Mouse (Mus musculus): Measurements from ENCODE around the gene Smco4. TPM values are rescaled to one million over a fixed set of nuclear protein-coding genes. Genes with fewer than 3 reads are reported as not detected.
"Not testable (repeated sequence)": the region's sequence is repeated elsewhere in the genome, so short reads cannot be mapped to it uniquely, and the experiment has no call there.

The Smco4 gene
- total and polyA plus RNA-seq, 2 experiments from 2014 or later: 1.3 to 6.0 TPM

- H3K9me3 ChIP-seq (replicated peaks; ENCODE audit: control insufficient read depth, low read length): no peaks in the 10 kb centered on the region
- DNase-seq (ENCODE audit: low spot score) (no peak), ATAC-seq (ENCODE audit: insufficient read depth, low read depth) (no peak)
- H3K36me3 ChIP-seq (replicated peaks; ENCODE audit: control insufficient read depth, insufficient read depth, low read length): no peaks in the 10 kb centered on the region
- H3K4me2 ChIP-seq (ENCODE audit: low read depth, low read length): no peak overlapping the region
- 73% methylated on average over 4 of the region's 4 CpGs for WGBS
- H3K4me1 ChIP-seq (ENCODE audit: control insufficient read depth, insufficient read depth): no peaks in the 10 kb centered on the region
- TF ChIP-seq EP300 (IDR thresholded peaks at IDR 0.05; ENCODE audit: low read depth): no peak
- no peak for TF ChIP-seq CTCF (IDR thresholded peaks at IDR 0.05; ENCODE audit: low read depth)
- H3K27me3 ChIP-seq (ENCODE audit: control insufficient read depth, insufficient read depth, low read length): no peaks in the 10 kb centered on the region
- no peak overlapping the region for H3K9ac ChIP-seq (replicated peaks; ENCODE audit: low read depth, low read length)
- H3K4me3 ChIP-seq (ENCODE audit: low read depth, low read length): no peak overlapping the region
- no peak overlapping the region for H3K27ac ChIP-seq (ENCODE audit: low read depth)
Observed at GRCm38 (mm10) chr9:15550461-15550961, 57.3 kb downstream of the Smco4 start.

- H3K27me3 ChIP-seq (ENCODE audit: control insufficient read depth, insufficient read depth, low read length); H3K9ac ChIP-seq (replicated peaks; ENCODE audit: low read depth, low read length); H3K27ac ChIP-seq (ENCODE audit: low read depth); H3K4me3 ChIP-seq (ENCODE audit: low read depth, low read length); H3K36me3 ChIP-seq (replicated peaks; ENCODE audit: control insufficient read depth, insufficient read depth, low read length); DNase-seq (ENCODE audit: low spot score); ATAC-seq (ENCODE audit: insufficient read depth, low read depth); H3K9me3 ChIP-seq (replicated peaks; ENCODE audit: control insufficient read depth, low read length); H3K4me1 ChIP-seq (ENCODE audit: control insufficient read depth, insufficient read depth); H3K4me2 ChIP-seq (ENCODE audit: low read depth, low read length): not testable (repeated sequence)
- WGBS: 86% methylated on average over 6 of the region's 6 CpGs
Observed at GRCm38 (mm10) chr9:15551073-15551472, 57.8 kb downstream of the Smco4 start.

- 73% methylated on average over 15 of the region's 15 CpGs for WGBS
- ATAC-seq (ENCODE audit: insufficient read depth, low read depth): no peak
Observed at GRCm38 (mm10) chr9:15551933-15552851, 59.0 kb downstream of the Smco4 start.

DNA sequence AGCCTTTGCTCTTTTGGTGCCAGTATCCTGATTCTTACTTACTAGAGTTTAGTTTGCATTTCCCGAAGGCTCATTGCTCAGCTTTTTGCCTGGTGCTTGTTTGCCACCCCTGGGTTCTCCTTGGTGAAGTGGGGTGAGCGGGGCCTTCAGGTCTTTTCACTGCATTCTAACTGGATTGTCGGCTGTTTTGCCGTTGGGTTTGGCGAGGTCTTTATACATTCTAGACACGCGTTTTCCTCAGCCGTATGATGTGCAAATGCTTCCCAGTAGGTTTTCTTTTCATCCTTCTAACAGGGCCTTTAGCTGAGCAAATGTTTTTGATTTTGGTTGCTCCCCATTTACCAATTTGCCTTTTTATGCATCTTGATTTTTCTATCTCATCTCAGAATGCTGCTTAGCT is 60.1 kb downstream of the Smco4 start:
- Histone ChIP-seq H3K4me1 (ENCODE audit: control insufficient read depth, insufficient read depth) (no peaks in the 10 kb centered on the region), H3K27ac (ENCODE audit: low read depth) (no peak overlapping the region), H3K9me3 (replicated peaks; ENCODE audit: control insufficient read depth, low read length) (no peaks in the 10 kb centered on the region), H3K27me3 (ENCODE audit: control insufficient read depth, insufficient read depth, low read length) (no peaks in the 10 kb centered on the region), H3K9ac (replicated peaks; ENCODE audit: low read depth, low read length) (no peak overlapping the region), H3K4me3 (ENCODE audit: low read depth, low read length) (no peak overlapping the region), H3K36me3 (replicated peaks; ENCODE audit: control insufficient read depth, insufficient read depth, low read length) (no peaks in the 10 kb centered on the region), H3K4me2 (ENCODE audit: low read depth, low read length) (no peak overlapping the region)
- DNase-seq (ENCODE audit: low spot score) (no peak), ATAC-seq (ENCODE audit: insufficient read depth, low read depth) (no peak)
- TF ChIP-seq CTCF (IDR thresholded peaks at IDR 0.05; ENCODE audit: low read depth) (no peak), EP300 (IDR thresholded peaks at IDR 0.05; ENCODE audit: low read depth) (no peak)
- 88% methylated on average over 8 of the region's 8 CpGs for WGBS

More at GRCm38 (mm10) chr9:15551933-15552851, 59.0 kb downstream of the Smco4 start:
- no peak overlapping the region for H3K27ac ChIP-seq (ENCODE audit: low read depth)
- no peak overlapping the region for H3K9ac ChIP-seq (replicated peaks; ENCODE audit: low read depth, low read length)
- no peaks in the 10 kb centered on the region for H3K27me3 ChIP-seq (ENCODE audit: control insufficient read depth, insufficient read depth, low read length)
- TF ChIP-seq EP300 (IDR thresholded peaks at IDR 0.05; ENCODE audit: low read depth) (no peak), CTCF (IDR thresholded peaks at IDR 0.05; ENCODE audit: low read depth) (no peak)
- no peaks in the 10 kb centered on the region for H3K9me3 ChIP-seq (replicated peaks; ENCODE audit: control insufficient read depth, low read length)
- no peak overlapping the region for H3K4me3 ChIP-seq (ENCODE audit: low read depth, low read length)
- DNase-seq (ENCODE audit: low spot score): no peak
- H3K4me1 ChIP-seq (ENCODE audit: control insufficient read depth, insufficient read depth): no peaks in the 10 kb centered on the region
- no peak overlapping the region for H3K4me2 ChIP-seq (ENCODE audit: low read depth, low read length)
- no peaks in the 10 kb centered on the region for H3K36me3 ChIP-seq (replicated peaks; ENCODE audit: control insufficient read depth, insufficient read depth, low read length)

DNA sequence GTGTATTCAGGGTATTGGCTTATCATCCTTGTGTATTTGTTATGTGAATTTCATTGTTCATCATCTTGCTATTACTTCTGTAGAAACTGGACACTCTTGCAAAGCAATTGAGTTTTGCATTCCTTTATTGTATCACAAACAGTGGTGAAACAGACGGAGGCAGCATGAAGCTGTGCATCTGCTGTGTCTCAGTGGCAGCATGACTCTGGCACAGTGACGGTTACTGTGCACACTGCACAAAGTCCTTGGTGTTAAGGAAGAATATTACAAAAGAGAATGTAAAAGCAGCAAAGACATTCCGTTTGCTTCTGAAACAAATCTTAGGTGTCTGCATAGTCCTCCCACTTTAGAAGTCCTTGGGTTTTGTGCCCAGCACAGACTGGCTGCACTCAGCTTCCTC is 67.2 kb downstream of the Smco4 start:
- no peaks in the 10 kb centered on the region for H3K4me1 ChIP-seq (ENCODE audit: control insufficient read depth, insufficient read depth)
- no peak for DNase-seq (ENCODE audit: low spot score)
- no peak overlapping the region for H3K4me2 ChIP-seq (ENCODE audit: low read depth, low read length)
- H3K27ac ChIP-seq (ENCODE audit: low read depth): no peak overlapping the region
- 65% methylated on average over 3 of the region's 3 CpGs for WGBS
- H3K36me3 ChIP-seq (replicated peaks; ENCODE audit: control insufficient read depth, insufficient read depth, low read length): no peaks in the 10 kb centered on the region
- TF ChIP-seq EP300 (IDR thresholded peaks at IDR 0.05; ENCODE audit: low read depth) (no peak), CTCF (IDR thresholded peaks at IDR 0.05; ENCODE audit: low read depth) (no peak)
- no peak overlapping the region for H3K4me3 ChIP-seq (ENCODE audit: low read depth, low read length)
- H3K27me3 ChIP-seq (ENCODE audit: control insufficient read depth, insufficient read depth, low read length): no peaks in the 10 kb centered on the region
- ATAC-seq (ENCODE audit: insufficient read depth, low read depth): no peak
- no peak overlapping the region for H3K9ac ChIP-seq (replicated peaks; ENCODE audit: low read depth, low read length)
- no peaks in the 10 kb centered on the region for H3K9me3 ChIP-seq (replicated peaks; ENCODE audit: control insufficient read depth, low read length)
